Mouse (Mus musculus) adrenal gland, postnatal 25 days (tissue): ENCODE data around the gene Rab34. TPM values are rescaled to one million over a fixed set of nuclear protein-coding genes. Genes with fewer than 3 reads are reported as not detected.
"Not testable (repeated sequence)": the region's sequence is repeated elsewhere in the genome, so short reads cannot be mapped to it uniquely, and the experiment has no call there.

Experiments
- DNase-seq: peaks from one replicate; pipeline ENCODE4 v3.0.0; 2021; ENCODE audit warnings: mixed read lengths
- total RNA-seq: library from RNA; stranded (reverse); gene quantifications from 2 replicates; pipeline ENCODE4 v1.2.3, GENCODE M21; 2021

Gene Rab34
- total RNA-seq, 1 experiment from 2014 or later = 97.4 TPM

DNA sequence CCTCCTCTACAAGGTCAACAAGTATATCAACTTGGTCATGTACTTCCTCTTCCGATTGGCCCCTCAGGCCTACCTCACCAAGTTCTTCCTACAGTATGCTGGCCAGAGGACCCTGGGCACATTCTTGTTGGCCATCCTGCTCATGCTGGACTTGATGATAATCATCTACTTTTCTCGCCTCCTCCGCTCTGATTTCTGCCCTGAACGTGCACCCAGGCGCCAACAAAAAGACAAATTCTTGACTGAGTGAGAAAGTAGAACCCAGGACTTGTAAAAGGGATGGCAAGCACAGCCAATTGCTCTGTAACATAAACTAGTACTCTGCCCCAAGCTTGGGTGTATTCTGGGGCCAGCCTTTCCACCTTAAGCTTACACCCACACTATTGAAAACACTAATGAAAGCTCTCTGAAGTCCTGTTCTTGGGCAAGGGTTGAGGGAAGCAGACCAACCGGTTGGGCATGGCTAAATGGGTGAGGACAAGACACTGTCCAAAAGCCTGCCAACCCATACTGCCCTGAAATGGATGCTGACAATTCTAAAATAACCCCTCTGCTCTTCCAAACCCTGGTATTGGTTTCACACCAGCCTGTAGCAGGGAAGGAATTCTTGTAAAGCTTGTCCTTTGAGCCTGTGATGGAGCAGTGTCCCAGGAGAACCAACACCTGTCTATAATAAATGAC, 8.0 kb upstream of the Rab34 start:
- DNase-seq = no peak

DNA sequence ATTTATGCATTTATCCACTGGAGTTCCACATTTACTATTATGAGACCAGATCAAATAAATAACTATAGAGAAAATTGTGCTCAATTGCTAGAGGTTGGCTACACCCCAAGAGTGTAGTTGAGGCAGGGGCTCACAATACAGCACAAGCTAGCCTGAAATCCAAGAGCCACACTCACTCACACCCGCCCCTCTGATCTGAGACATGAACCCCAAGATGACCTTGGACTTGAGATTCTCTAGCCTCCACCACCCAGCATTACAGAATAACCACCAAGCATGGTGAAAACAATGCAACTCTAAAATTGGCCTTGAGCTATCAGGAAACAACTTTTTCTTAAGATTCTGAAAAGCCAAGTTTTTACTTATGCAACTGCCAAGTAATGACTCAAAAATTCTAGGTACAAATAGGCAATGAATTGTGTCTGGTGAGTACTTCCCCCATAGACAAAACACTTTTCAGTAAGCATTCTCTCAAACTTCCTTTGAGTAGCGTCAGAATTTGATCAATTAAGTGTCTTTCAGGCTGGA, 6.3 kb upstream of the Rab34 start:
- no peak for DNase-seq

- DNase-seq = no peak
Measured at GRCm38 (mm10) chr11:78182450-78182849, 5.8 kb upstream of the Rab34 start.

GRCm38 (mm10) chr11:78182961-78183844, 5.0 kb upstream of the Rab34 start, which contains the start of gene Rpl23a:
Gene Rpl23a, minus strand, starts transcription at chr11:78183584.
- peak; percentile 66 for DNase-seq

DNA sequence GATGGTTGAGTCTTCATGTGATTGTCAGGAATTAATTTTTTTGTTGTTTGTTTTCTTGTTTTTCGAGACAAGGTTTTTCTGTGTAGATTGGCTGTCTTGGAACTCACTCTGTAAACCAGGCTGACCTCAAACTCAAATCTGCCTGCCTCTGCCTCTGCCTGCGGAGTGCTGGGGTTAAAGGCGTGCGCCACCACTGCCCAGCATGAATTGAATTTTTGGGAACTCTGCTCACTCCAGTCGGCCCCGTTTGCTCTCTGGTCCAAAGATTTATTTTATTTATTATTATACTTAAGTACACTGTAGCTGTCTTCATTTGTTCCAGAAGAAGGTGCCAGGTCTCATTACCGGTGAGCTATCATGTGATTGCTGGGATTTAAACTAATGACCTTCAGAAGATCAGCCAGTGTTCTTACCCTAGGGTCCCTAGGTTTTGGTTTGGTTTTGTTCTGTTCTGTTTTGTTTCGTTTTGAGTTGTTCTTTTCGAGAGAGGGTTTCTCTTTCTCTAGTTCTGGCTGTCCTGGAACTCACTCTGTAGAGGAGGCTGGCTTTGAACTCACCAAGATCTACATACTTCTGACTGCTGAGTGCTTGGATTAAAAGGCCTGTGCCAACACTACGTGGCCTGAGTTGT, 4.2 kb upstream of the Rab34 start:
- no peak for DNase-seq

- not testable (repeated sequence) for DNase-seq
Measured at GRCm38 (mm10) chr11:78184702-78185101, 3.5 kb upstream of the Rab34 start.

DNA sequence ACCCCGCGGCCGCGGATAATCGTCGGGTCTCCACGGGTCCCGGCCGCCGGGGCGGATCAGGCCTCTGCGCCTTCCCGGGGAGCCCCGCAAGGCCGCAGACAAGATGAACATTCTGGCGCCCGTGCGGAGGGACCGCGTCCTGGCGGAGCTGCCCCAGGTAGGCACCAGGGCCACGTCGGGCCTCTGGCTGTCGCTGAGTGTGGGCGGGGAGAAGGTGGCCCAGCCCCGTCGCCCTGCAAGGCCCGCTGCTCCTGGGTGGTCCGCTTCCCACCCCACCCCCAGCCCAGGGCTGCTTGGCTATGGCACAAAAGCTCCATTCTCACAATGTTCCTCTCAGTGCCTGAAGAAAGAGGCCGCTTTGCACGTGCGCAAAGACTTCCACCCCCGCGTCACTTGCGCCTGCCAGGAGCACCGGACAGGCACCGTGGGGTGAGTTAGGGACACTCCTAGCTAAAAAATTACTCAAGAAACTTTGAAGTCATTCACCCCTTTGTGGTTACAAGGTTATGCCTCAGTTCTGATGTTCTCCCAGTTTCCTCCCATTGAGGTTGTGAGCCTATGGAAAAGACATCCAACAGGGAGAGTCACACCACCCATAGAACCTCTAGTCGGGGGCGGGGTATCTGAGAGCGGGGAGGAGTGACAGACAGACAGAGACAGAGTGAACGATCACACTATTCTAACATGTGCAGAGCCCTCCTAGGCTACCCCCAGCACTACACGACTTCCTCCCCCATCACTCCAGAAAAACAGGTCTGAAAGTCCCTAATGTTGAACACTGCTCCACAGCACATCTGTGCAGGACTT, 1.2 kb downstream of the Rab34 start:
- DNase-seq = peak; percentile 69

DNA sequence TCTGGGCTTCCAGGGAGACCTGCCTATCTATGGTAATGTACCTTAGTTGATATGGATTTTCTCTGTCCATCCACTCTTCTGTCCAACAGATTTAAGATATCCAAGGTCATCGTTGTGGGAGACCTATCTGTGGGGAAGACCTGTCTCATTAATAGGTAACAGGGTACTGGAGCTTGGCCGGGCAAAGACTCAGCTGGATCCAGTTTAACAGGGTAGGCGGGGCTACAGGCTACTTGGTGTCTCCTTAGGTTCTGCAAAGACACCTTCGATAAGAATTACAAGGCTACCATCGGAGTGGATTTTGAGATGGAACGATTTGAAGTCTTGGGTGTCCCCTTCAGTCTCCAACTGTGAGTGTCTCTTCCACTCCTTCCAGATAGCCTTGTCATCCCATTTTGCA, 1.8 kb downstream of the Rab34 start:
- DNase-seq = no peak

- DNase-seq = no peak
Measured at GRCm38 (mm10) chr11:78193113-78193512, 4.9 kb downstream of the Rab34 start, which contains the start of gene Proca1. Gene Proca1, plus strand, starts transcription at chr11:78193392.

GRCm38 (mm10) chr11:78194411-78195100, 6.3 kb downstream of the Rab34 start:
- DNase-seq = peak; percentile 78

DNA sequence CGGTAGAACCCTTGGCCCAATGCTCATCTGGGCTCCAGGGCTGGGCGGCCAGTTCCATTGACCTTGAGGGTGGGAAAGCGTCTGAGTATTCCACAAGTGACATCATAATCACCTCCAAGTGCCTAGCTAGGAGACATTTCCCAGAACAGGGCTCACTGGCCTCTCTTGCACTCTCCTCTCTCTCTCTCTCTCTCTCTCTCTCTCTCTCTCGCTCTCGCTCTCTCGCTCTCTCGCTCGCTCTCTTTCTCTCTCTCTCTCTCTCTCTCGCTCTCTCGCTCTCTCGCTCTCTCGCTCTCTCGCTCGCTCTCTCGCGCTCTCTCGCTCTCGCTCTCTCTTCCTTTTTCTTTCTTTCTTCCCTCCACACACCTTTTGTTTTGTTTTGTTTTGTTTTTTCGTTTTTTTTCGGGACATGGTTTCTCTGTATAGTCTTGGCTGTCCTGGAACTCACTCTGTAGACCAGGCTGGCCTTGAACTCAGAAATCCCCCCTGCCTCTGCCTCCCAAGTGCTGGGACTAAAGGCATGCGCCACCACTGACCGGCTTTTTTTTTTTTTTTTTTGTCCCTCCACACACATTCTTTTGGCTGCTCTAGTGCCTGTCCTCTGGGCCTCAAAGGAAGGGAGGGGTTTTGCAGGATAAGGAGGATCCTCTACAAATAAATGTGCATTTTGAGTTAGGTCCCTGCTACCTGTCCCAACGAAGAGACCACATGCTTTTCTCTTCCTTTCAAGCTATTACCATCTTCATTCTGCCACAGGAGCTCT, 7.1 kb downstream of the Rab34 start:
- no peak for DNase-seq

DNA sequence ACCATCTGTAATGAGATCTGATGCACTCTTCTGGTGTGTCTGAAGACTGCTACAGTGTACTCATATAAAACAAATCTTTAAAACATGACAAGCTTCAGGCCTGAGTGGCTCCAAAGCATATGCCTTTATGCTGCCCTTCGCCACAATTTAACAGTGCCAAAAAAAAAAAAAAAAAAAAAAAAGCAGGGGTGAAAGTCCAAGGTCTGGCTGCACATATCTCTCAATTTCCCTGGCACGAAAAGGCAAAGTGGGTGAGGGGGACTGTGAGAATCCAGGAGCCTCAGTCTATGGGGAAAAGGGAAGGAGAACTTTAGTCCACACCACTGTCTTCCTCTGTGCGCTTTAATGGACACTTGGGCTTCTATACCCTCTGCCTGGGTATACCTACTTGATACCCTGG, 14.1 kb downstream of the Rab34 start:
- no peak for DNase-seq

DNA sequence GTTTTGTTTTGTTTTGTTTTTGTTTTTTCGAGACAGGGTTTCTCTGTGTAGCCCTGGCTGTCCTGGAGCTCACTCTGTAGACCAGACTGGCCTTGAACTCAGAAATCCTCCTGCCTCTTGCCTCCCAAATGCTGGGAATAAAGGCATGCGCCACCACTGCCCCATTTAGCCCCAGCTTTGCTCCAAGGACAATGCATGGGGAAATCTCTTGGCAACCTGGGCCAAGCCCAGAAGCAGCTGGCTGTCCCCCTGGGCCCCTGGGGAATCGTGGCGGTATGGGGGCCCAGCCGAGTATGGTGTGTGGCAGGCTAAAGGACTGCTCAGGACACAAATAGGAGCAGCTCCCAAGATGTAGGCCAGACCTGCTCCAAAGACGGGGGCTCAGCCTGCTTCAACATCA, 16.1 kb downstream of the Rab34 start:
- DNase-seq = peak; percentile 35

- DNase-seq = no peak
Measured at GRCm38 (mm10) chr11:78205361-78206206, 17.4 kb downstream of the Rab34 start.

- no peak for DNase-seq
Measured at GRCm38 (mm10) chr11:78207190-78207589, 19.0 kb downstream of the Rab34 start.

DNA sequence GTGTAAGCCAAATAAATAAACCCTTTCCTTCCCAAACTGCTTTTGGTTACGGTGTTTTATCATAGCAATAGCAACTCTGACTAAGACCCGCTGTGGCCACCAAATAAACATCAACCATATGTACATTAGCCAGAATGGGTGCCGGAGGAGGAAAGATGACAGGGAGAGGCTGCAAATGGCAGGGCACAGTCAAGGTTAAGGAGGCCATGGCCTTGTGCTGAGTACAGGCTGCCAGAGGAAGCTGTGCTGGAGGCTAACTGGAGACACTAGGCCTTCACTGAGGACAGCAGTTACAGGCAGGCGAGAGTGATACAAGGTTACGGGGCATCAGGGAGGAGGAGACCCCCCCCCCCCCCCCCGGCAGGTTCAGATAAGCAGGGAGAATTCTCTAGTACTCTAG, 21.7 kb downstream of the Rab34 start:
- DNase-seq = no peak

DNA sequence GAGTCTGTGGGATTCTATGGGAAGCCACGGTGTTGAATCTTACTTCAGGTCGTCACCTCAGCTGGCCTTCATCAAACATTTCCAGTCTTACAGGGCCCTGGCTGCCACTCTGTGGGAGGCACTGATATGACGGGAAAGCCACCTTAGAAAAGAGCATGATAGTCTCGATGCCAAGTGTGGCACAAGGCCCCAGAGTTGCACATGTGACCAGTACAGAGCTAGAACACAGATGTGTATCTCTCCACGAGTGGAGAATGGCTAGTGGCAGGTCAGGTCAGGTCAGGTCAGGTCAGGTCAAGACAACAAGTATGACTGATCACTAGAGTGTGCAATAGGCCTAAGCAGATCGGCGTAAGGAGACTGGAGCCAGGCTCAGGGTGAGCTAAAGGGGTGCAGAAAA, 22.4 kb downstream of the Rab34 start:
- no peak for DNase-seq

- DNase-seq = no peak
Measured at GRCm38 (mm10) chr11:78211513-78211912, 23.3 kb downstream of the Rab34 start.

DNA sequence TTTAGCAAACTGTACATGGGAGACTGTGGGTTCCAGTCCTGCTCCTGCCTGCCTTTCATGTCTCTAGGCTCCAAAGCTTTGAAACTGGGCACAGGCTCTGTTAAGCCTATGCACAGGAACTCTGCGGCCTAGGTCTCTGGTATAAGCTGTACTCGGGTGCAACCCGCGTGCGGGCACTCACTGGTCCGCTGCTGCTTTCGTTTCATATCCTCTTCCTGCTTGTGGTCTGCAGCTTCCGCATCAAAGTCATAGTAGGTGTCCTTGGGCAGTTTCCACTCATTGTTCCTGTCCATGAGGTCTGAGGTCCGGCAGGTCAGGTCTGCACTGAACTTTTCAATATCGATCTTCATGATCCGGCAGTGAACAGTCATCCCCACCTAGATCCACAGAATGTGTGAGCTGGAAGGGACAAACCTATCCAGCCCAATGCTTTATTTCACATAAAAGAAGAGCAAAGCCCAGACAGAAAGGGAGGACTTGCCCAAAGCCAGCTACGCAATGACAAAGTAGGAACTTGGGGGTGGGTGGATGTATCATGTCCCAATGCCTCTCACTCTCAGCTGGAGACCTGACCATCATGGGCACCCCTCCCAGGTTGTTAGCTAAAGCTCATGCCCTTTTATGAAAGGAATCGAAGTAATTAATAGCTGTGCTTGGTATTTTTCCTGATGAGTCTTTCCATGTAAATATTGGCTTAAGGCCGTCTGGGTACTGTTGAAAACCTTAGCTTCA, 25.0 kb downstream of the Rab34 start:
- no peak for DNase-seq
